Mouse (Mus musculus) urinary bladder, adult 2 months (tissue): Measurements from ENCODE around the gene Olfr1317. TPM values are rescaled to one million over a fixed set of nuclear protein-coding genes. Genes with fewer than 3 reads are reported as not detected.

Experiments used
- DNase-seq: peaks from one replicate; pipeline ENCODE4 v3.0.0; 2022; ENCODE audit warnings: low spot score
- polyA plus RNA-seq: library from polyadenylated mRNA; depleted of rRNA; stranded (reverse); fragments of >200 nt; gene quantifications from 2 replicates; pipeline ENCODE4 v1.2.3, GENCODE M21; 2012; rRNA removed

Olfr1317 gene
- not detected in 2 replicates for polyA plus RNA-seq

DNA sequence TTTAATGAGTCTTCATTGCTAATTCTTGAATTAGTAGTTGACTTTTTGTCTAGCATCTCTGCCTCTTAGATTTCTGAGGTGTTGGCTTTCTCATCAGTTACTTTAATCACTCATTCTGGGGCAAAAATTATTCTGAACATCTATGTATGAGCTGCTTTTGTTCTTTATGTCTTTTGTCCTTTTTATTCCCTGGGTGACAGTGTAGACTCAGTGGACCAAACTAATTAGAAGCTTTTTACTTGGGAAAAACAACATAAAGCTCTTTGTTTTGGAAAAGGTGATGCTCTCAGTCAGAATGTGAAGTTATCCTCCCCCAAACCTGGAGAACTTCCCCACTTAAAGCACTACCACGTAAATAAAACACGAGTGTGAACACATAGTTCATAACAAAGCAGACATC is at the start of gene Olfr1317:
Olfr1317 (plus strand) TSS at position 301 of the 400 bp plus-strand sequence.
- DNase-seq: no peak

DNA sequence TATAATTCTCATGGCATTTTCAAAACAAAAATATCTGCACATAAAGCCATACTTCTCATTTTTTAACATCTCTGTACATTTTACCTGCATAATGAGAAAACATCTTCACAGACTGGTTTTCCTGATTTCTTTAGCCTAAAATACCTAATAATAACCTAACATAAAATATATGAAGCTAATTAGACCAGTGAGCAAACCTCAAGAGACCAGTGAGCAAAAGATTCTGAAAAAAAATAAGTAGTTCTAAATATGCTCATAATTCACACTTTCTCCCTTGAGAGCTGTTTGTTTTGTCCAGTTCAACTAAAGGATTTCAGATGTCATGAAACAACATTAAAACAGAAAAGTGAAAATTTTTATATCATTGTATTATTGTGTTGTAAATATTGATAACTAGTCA is 43.4 kb upstream of the Olfr1317 start, which contains the start of gene Olfr1314:
Olfr1314 (minus strand) TSS at position 101 of the 400 bp plus-strand sequence.
- no peak for DNase-seq

DNA sequence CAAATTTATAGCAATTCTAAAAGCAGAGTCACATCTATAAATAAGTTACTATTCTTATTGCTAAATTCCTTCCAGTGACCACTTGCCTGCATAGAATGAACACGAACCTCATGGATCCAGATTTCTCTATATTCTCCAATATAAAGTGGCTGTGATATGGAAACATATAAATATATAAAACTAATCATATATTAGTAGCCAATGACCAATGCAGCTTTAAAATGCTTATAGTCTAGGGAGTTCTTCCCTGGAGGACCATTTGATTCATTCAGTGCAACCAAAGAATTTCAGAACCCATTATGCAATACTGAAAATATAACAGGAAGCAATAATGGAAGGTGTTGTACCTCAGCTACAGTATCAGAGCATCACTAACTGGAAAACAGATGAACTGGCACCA is 24.8 kb upstream of the Olfr1317 start, which contains the start of gene Olfr1315-ps1:
Olfr1315-ps1 (minus strand) TSS at position 101 of the 400 bp plus-strand sequence.
- DNase-seq: no peak

DNA sequence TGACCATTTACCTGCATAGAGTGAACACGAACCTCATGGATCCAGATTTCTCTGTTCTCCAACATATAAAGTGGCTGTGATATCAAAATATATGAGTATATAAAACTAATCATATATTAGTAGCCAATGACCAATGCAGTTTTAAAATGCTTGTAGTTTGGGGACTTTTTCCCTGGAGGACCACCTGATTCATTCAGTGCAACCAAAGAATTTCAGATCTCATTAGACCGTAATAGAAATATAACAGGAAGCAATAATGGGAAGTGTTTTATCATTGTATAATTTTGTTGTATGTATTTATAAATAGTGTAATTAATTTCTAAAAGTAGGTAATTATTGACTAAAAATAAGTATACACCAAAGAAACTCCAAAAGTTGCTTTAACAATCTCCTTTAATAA is 5.3 kb upstream of the Olfr1317 start, which contains the start of gene Olfr1316:
Olfr1316 (minus strand) TSS at position 101 of the 400 bp plus-strand sequence.
- no peak for DNase-seq

DNA sequence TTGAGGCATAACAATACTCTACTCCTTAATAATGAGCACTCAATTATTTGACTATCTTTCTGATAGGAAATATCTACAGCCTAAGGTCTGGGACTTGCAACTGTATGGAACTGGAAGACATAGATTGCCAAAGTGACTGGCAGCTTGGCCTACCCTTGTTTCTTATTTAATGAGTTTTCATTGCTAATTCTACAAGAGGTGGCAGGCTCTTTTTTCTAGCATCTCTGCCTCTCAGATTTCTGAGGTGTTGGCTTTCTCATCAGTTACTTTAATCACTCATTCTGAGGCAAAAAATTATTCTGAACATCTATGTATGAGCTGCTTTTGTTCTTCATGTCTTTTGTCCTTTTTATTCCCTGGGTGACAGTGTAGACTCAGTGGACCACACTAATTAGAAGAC is 13.8 kb downstream of the Olfr1317 start, which contains the start of gene Olfr1318:
Olfr1318 (plus strand) TSS at position 301 of the 400 bp plus-strand sequence.
- no peak for DNase-seq

Other genes with a start within 250 kb of the Olfr1317 start
- gene Olfr1306, start 224.1 kb upstream of the Olfr1317 start, polyA plus RNA-seq: not detected in 2 replicates
- not detected in 2 replicates for gene Olfr1307, start 190.9 kb upstream of the Olfr1317 start, polyA plus RNA-seq
- not detected in 2 replicates for gene Olfr1308, start 175.4 kb upstream of the Olfr1317 start, polyA plus RNA-seq
- not detected in 2 replicates for gene Olfr1309, start 150.0 kb upstream of the Olfr1317 start, polyA plus RNA-seq
- gene Olfr1310, start 127.6 kb upstream of the Olfr1317 start, polyA plus RNA-seq: not detected in 2 replicates
- gene Olfr1311, start 115.9 kb upstream of the Olfr1317 start, polyA plus RNA-seq: not detected in 2 replicates
- gene Olfr1312, start 90.1 kb upstream of the Olfr1317 start, polyA plus RNA-seq: not detected in 2 replicates
- gene Olfr1313, start 62.5 kb upstream of the Olfr1317 start, polyA plus RNA-seq: not detected in 2 replicates
- 0.08 TPM in 1 of 2 replicates, not detected in the other for gene Olfr1314, start 43.5 kb upstream of the Olfr1317 start, polyA plus RNA-seq
- not detected in 2 replicates for gene Olfr1315-ps1, start 24.9 kb upstream of the Olfr1317 start, polyA plus RNA-seq
- not detected in 2 replicates for gene Olfr1316, start 5.4 kb upstream of the Olfr1317 start, polyA plus RNA-seq
- not detected in 2 replicates for gene Olfr1318, start 13.9 kb downstream of the Olfr1317 start, polyA plus RNA-seq
- 49.2 and 51.3 TPM in 2 replicates for gene Lpcat4, start 99.1 kb downstream of the Olfr1317 start, polyA plus RNA-seq
- not detected in 2 replicates for gene Nutm1, start 119.0 kb downstream of the Olfr1317 start, polyA plus RNA-seq
- gene Nop10, start 121.6 kb downstream of the Olfr1317 start, polyA plus RNA-seq: 101 and 145 TPM in 2 replicates
- 80.4 and 84.2 TPM in 2 replicates for gene Slc12a6, start 125.5 kb downstream of the Olfr1317 start, polyA plus RNA-seq
- 0.03 and 0.06 TPM in 2 replicates for gene Gm21985, start 126.0 kb downstream of the Olfr1317 start, polyA plus RNA-seq
- 89.9 and 92.4 TPM in 2 replicates for gene Emc4, start 227.7 kb downstream of the Olfr1317 start, polyA plus RNA-seq
- gene Katnbl1, start 238.9 kb downstream of the Olfr1317 start, polyA plus RNA-seq: 10.6 and 12.8 TPM in 2 replicates